Mouse (Mus musculus) erythroblast, embryonic 14.5 days (primary cell): Measurements from ENCODE around the gene Fbn1.

ENCODE experiments used
- GATA1 ChIP-seq: IDR thresholded peaks from 2 replicates; pipeline ENCODE4 v1.6.1; 2012; ENCODE audit warnings: low read length, inconsistent platforms, mixed read lengths
- TAL1 ChIP-seq: IDR thresholded peaks from 3 replicates; pipeline ENCODE4 v1.6.1; 2012; ENCODE audit warnings: low read length, inconsistent platforms, mixed read lengths

DNA sequence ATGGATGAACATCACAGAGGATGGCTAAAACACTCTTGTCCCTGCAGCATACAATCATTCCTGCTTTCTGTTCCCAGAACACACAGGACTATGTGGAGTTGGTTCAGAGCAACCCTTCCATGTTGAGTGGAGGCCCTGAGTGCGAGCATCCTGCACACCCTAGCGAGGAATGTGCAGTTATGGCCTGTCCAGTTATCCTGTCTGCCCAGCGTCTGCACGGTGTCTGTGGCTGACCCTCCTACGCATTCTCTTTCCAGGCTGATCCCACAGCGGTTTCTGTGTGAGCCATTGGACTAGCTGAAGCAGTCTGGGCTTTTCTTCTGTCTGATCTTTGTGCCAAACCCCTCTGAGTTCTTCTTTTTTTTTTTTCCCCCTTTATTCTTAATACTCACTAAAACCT is 123.4 kb downstream of the Fbn1 start:
- no peak for TF ChIP-seq TAL1
- TF ChIP-seq GATA1 = no peak
